Mouse (Mus musculus) embryonic facial prominence, embryonic 15.5 days (tissue): ENCODE measurements at regions not wholly inside any gene's neighbourhood (a gene's known extent, or its start where the extent isn't known, plus 50 kb on each side); places are given as distances from the start of the nearest gene placed in this dataset.
A peak's percentile ranks its signal among the peaks of the same experiment; 100 is the strongest.

Experiments used
- ATAC-seq: fragments of 200-750 bp; cut with Nextera tagmentation; 2 replicates; pipeline ENCODE4 v1.8.0; 2017; ENCODE audit warnings: low read depth, moderate TSS enrichment; ENCODE audit not compliant: insufficient number of reproducible peaks, low FRiP score, low TSS enrichment
- H3K27ac ChIP-seq: fragments of 300-500 bp; sonication (generic); replicated peaks from 2 replicates; pipeline ENCODE4 v1.5.1; 2015; ENCODE audit warnings: mild to moderate bottlenecking, inconsistent platforms
- H3K27me3 ChIP-seq: fragments of 300-500 bp; sonication (generic); 2 replicates; pipeline ENCODE4 v1.6.1; 2015; ENCODE audit warnings: inconsistent platforms
- H3K36me3 ChIP-seq: fragments of 300-500 bp; sonication (generic); 2 replicates; pipeline ENCODE4 v1.6.1; 2015; ENCODE audit warnings: mild to moderate bottlenecking, inconsistent platforms
- H3K4me1 ChIP-seq: fragments of 300-500 bp; sonication (generic); 2 replicates; pipeline ENCODE4 v1.6.1; 2015; ENCODE audit warnings: inconsistent platforms
- H3K4me2 ChIP-seq: fragments of 300-500 bp; sonication (generic); replicated peaks from 2 replicates; pipeline ENCODE4 v1.6.1; 2015; ENCODE audit warnings: mild to moderate bottlenecking, inconsistent platforms
- H3K4me3 ChIP-seq: fragments of 300-500 bp; sonication (generic); replicated peaks from 2 replicates; pipeline ENCODE4 v1.5.1; 2015; ENCODE audit warnings: mild to moderate bottlenecking, inconsistent platforms
- H3K9ac ChIP-seq: fragments of 300-500 bp; sonication (generic); 2 replicates; pipeline ENCODE4 v1.6.1; 2015; ENCODE audit warnings: inconsistent platforms
- H3K9me3 ChIP-seq: fragments of 300-500 bp; sonication (generic); replicated peaks from 2 replicates; pipeline ENCODE4 v1.6.1; 2016; ENCODE audit warnings: inconsistent platforms
- WGBS: fragments of 180-500 bp; shearing (Covaris S2); methylation state at CpG from one replicate; pipeline ENCODE4 v1.1.7; 2015; 5-methylcytosine and 5-hydroxymethylcytosine counted together

DNA sequence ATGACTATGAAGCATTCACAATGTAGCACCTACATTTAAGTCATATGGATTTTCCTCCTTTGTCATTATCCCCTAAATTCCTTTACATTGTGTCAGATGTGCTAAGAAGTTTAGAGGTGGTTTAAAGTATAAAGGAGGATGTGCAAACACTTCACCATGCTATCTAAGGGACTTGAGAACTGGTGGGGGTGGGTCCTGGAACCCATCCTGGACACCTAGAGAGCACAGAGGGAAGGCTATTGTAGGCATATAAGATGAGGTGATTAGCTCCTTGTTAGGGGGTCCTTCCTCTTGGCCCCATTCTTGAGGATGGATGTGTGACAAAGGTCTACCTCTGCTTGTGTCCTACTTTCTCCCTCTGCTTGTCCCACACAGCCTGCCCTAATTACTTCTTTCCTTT, 213.2 kb downstream of the Stim2 start:
- Histone ChIP-seq H3K9ac (no peak overlapping the region), H3K4me1 (no peaks in the 10 kb centered on the region), H3K27me3 (no peaks in the 10 kb centered on the region), H3K36me3 (no peaks in the 10 kb centered on the region), H3K4me3 (no peak overlapping the region), H3K27ac (no peak overlapping the region), H3K4me2 (no peak overlapping the region), H3K9me3 (no peaks in the 10 kb centered on the region)
- ATAC-seq = no peak

DNA sequence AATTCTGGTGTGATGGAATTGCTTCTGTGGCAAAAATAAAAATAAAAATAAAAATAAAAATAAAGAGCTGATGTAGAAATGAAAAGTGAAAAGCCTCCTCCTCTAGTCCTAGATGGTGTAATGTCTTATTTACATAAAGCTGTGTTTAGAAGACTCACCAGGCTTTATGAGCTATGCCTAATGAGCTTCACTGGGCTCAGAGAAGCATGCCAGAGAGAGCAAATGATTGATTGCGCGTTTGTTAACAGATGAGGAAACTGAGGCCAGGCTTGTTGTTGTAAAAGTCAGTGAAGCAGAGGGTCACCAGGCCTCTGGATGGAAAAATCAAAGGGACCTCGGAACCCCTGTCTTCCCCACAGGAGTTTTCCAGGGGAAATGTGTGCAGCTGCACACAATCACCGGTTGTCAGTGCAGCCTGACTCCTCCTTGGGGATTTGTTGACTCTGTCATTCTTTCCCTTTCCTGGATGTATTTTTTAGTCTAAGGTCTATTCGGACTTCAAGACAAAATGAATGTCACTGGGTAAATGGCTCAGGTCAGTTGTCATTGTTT, 213.8 kb downstream of the Stim2 start:
- Histone ChIP-seq H3K9ac (no peak overlapping the region), H3K36me3 (no peaks in the 10 kb centered on the region), H3K9me3 (no peaks in the 10 kb centered on the region), H3K4me2 (no peak overlapping the region), H3K4me3 (no peak overlapping the region), H3K27ac (no peak overlapping the region), H3K27me3 (no peaks in the 10 kb centered on the region), H3K4me1 (no peaks in the 10 kb centered on the region)
- 59% methylated on average over 5 of the region's 5 CpGs for WGBS
- no peak for ATAC-seq

DNA sequence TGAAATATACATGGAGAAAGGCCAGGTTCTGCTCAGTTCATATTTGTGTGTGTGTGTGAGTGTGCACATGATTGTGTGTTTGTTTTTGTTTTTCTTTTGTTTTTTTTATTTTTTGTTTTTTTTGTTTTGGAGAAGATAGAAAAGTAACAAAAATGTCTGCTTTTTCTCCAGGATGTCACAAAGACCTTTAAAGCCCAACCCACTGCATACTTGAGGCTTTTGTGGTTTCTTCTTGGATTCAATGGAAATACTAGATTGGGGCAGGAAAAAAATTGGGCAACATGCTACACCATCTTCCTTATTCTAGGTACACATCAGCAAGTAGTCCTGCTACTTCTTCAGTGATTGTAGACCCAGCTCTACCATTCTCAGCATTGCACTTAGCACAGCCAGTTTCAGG, 226.7 kb downstream of the Stim2 start:
- H3K4me3 ChIP-seq = no peak overlapping the region
- no peak overlapping the region for H3K27ac ChIP-seq
- no peaks in the 10 kb centered on the region for H3K36me3 ChIP-seq
- H3K27me3 ChIP-seq = no peaks in the 10 kb centered on the region
- H3K4me1 ChIP-seq = no peaks in the 10 kb centered on the region
- H3K4me2 ChIP-seq = no peak overlapping the region
- no peak for ATAC-seq
- no peaks in the 10 kb centered on the region for H3K9me3 ChIP-seq
- no peak overlapping the region for H3K9ac ChIP-seq

DNA sequence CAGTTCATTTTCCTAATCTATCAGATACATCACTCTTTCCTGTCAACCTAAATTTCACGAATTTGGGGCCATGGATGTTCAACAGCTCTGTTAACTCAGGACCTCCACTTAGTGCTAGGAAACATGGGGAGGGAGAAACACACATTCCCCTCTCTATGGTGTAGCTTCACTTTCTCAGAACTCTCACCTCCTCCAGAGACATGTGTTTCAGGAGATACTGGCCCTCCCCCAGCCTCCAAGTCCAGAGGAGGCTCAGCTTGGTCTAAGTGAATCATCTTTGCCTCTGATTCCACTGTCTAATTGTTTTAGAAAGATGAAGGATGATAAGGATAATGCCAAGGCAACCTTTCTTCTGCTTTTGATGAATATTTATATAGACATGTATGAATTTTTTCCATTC, 236.3 kb downstream of the Stim2 start:
- H3K4me3 ChIP-seq = no peak overlapping the region
- no peaks in the 10 kb centered on the region for H3K36me3 ChIP-seq
- H3K27ac ChIP-seq = no peak overlapping the region
- H3K4me2 ChIP-seq = no peak overlapping the region
- ATAC-seq = no peak
- no peaks in the 10 kb centered on the region for H3K4me1 ChIP-seq
- H3K9me3 ChIP-seq = no peaks in the 10 kb centered on the region
- H3K27me3 ChIP-seq = no peaks in the 10 kb centered on the region
- WGBS = 59% methylated on average over 1 of the region's 1 CpGs
- no peak overlapping the region for H3K9ac ChIP-seq

DNA sequence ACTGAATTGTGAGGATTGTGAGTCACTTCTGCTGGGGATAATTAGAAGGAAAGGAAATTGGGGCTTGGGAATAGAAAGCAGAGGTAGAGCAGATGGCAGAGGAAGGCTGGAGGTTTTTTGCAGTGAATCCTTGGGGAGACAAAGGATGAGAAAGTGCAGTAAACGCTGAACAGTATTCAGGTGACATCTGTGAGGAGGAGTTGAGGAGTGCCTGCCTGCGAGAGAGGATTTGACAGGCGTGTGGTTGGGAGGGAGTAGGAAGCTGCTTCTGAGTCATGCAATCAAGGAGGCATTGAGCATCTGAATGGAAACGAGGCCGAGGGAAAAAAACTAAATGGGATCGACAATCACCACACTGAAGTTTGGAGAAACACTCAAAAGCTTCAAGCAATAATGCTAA, 236.9 kb downstream of the Stim2 start:
- no peaks in the 10 kb centered on the region for H3K4me1 ChIP-seq
- H3K4me3 ChIP-seq = no peak overlapping the region
- H3K9me3 ChIP-seq = no peaks in the 10 kb centered on the region
- WGBS = 41% methylated on average over 6 of the region's 6 CpGs
- H3K9ac ChIP-seq = no peak overlapping the region
- H3K4me2 ChIP-seq = no peak overlapping the region
- H3K27ac ChIP-seq = no peak overlapping the region
- ATAC-seq = no peak
- H3K27me3 ChIP-seq = no peaks in the 10 kb centered on the region
- no peaks in the 10 kb centered on the region for H3K36me3 ChIP-seq

DNA sequence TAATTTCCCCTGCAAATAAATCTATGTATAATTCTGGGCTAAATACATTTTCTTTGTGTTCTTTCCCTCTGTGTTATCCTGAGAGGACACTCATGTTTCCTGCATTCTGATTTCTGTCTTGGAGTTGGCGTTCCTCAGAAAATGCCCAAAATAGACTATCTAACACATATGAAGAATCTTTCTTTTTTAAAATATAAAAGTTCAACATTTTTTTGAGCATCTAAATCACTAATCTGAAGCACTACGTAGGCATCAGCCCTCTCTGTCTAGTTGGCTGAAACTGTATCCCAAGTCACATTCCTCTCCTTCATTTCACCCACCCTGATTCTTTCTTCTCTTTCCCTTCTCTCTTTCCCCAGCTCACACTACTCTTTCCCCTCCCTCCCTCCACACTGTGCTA, 238.9 kb downstream of the Stim2 start:
- no peak overlapping the region for H3K9ac ChIP-seq
- 76% methylated on average over 2 of the region's 2 CpGs for WGBS
- H3K36me3 ChIP-seq = no peaks in the 10 kb centered on the region
- no peak overlapping the region for H3K4me3 ChIP-seq
- H3K4me1 ChIP-seq = peaks cover 3% of the 10 kb centered on the region; the same call in 1 of the 2 replicates
- no peaks in the 10 kb centered on the region for H3K9me3 ChIP-seq
- ATAC-seq = no peak
- no peaks in the 10 kb centered on the region for H3K27me3 ChIP-seq
- no peak overlapping the region for H3K27ac ChIP-seq
- no peak overlapping the region for H3K4me2 ChIP-seq

DNA sequence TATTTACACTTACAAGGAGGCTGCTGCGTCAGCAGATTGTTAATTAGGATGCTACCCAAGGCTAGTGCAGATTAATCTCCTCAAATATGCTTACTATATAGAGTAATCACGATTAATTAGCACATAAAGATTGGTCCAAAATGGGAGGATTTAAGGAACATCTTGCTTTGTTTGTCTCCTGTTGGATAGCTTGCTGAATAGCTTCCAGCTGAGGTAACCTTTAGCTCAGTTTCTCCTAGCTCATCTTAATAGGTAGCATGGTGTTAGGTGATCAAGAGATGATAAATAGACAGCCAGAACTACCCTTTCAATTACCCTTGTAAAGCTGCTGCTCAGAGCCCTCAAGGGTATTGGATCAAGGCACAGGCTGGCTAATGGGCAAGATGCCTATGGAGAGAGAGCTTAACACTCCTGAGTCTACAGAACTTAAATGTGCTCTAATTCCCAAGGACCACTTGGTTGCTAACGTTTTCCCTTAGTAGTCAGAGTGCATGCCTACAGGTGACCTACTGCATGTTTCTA, 240.4 kb downstream of the Stim2 start:
- no peak for ATAC-seq
- Histone ChIP-seq H3K4me3 (no peak overlapping the region), H3K36me3 (no peaks in the 10 kb centered on the region), H3K9me3 (no peaks in the 10 kb centered on the region), H3K27me3 (no peaks in the 10 kb centered on the region), H3K27ac (no peak overlapping the region), H3K4me1 (peaks cover 3% of the 10 kb centered on the region; the same call in 1 of the 2 replicates), H3K4me2 (no peak overlapping the region), H3K9ac (no peak overlapping the region)
- WGBS = 74% methylated on average over 3 of the region's 3 CpGs

DNA sequence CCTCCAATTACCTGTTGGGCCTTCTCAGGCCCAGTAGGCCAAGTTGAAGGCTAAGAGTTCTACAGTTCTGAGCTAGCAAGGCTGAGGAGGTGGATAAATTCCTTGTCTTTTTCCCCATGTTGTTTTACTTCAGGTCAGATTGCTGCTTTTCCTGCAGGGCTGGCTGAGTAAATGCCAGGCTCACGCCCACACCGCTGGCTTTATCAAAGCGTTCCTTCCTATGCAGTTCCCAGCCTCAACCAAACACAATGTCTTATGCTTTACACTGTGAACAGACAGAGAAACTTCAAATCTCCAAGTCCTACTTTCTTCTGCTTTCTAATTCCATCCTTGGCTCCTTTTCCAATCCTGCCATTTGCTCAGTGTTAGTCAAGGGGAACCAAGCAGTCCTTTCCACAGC, 241.3 kb downstream of the Stim2 start:
- no peak for ATAC-seq
- no peaks in the 10 kb centered on the region for H3K36me3 ChIP-seq
- 83% methylated on average over 3 of the region's 3 CpGs for WGBS
- H3K27ac ChIP-seq = no peak overlapping the region
- H3K4me3 ChIP-seq = no peak overlapping the region
- H3K4me2 ChIP-seq = no peak overlapping the region
- H3K4me1 ChIP-seq = peaks cover 3% of the 10 kb centered on the region; the same call in 1 of the 2 replicates
- H3K9me3 ChIP-seq = no peaks in the 10 kb centered on the region
- H3K27me3 ChIP-seq = no peaks in the 10 kb centered on the region
- no peak overlapping the region for H3K9ac ChIP-seq

DNA sequence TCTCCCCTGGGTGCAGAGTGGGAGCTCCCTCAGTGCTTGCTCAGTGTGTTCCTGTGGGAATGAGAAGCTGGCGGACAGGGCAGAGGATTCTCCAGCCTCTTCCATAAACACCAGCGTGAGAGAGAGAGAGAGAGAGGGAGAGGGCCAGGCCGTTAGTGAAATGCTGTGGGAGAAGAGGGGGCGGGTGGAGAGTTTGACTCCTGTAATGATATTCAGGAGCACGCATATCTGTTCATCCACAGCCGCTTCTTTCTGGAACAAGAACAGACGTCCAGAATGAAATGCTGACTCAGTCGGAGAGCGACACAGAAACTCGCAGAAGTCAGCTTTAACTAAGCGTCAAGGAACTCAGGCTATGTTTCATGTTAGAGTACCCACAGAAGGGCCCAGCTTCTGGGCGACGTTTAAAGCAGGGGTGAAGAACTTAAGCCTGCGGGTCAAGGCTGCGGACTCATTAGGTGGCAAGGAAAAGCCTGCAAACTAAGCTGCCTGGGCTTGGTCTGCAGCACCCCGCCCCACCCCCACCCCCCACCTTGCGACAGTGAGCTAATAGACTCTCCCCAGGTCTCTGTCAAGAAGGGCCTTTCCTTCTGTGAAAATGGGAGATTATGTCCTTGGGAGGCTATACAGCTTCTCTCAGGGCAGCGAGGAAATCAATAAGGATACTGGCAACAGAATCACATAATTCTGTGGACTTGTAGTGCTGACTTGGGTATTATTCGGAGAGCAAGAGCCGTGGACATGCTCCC, 243.0 kb downstream of the Stim2 start:
- 32% methylated on average over 20 of the region's 20 CpGs for WGBS
- Histone ChIP-seq H3K27me3 (no peaks in the 10 kb centered on the region), H3K4me2 (peak overlapping the region; percentile 18; the same call in 1 of the 2 replicates), H3K9ac (no peak overlapping the region), H3K9me3 (no peaks in the 10 kb centered on the region), H3K4me3 (no peak overlapping the region), H3K36me3 (no peaks in the 10 kb centered on the region), H3K4me1 (peaks cover 3% of the 10 kb centered on the region; the same call in 1 of the 2 replicates), H3K27ac (no peak overlapping the region)
- no peak for ATAC-seq

DNA sequence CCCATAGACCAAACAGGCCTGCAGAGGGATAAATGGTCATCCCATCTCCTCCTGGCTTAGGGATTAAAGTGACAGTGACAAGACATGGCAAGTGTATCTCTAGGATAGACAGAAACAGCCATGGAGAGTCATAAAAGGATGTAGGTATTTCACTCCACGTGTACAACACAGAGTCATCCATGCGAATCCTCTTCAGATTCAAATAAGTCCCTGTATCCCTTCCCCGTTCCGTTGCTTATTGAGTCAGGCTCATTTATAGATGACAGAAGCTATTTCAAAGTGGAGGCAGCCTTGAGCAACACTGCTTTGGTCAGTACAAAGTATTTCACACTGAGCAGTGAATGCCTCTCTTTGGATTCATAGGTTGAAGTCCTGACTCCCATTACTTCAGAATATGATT, 243.8 kb downstream of the Stim2 start:
- 83% methylated on average over 4 of the region's 4 CpGs for WGBS
- Histone ChIP-seq H3K4me2 (no peak overlapping the region), H3K27me3 (no peaks in the 10 kb centered on the region), H3K9ac (no peak overlapping the region), H3K9me3 (no peaks in the 10 kb centered on the region), H3K27ac (no peak overlapping the region), H3K4me3 (no peak overlapping the region), H3K4me1 (peaks cover 3% of the 10 kb centered on the region; the same call in 1 of the 2 replicates), H3K36me3 (no peaks in the 10 kb centered on the region)
- ATAC-seq = no peak

DNA sequence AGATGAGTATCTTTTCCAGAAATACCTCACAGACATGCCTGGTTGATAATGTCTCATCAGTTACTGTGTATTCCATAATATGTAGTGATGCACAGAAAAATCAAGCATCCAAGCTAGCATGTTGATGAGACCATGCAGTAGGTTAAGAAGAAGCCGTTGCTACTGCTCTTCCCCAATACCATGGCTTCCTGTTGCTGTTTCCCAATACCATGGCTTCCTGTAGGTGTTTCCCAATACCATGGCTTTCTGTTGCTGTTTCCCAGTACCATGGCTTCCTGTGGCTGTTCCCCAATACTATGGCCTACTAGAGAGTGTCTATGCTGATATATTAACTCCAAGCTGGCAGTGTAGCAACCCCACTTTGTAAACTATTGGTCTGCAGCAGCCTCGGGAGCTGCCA, 253.7 kb downstream of the Stim2 start:
- no peak for ATAC-seq

DNA sequence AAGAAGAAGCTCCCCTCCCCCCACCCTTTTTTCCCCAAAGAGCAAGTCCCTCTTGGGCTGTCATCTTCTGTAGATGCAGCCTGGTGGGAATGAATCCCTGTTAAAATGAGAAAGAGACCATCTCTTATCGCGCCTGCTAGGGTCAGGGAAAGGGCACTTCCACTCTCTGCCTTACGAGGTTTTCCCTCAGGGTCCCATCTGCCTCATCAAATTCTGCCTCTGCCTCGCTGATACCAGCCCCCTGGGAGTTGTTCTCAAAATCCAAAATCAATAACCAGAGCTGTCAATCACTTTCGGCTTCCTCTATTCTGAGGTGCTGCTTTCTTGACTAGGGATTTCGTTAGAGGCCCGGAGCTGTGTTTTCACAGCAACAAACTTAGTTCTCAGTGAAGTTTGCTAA, 255.7 kb downstream of the Stim2 start:
- Histone ChIP-seq H3K36me3 (no peaks in the 10 kb centered on the region), H3K4me3 (no peak overlapping the region), H3K27ac (no peak overlapping the region), H3K4me2 (no peak overlapping the region), H3K27me3 (no peaks in the 10 kb centered on the region), H3K4me1 (no peaks in the 10 kb centered on the region), H3K9me3 (no peaks in the 10 kb centered on the region), H3K9ac (no peak overlapping the region)
- ATAC-seq = no peak
- WGBS = 55% methylated on average over 7 of the region's 7 CpGs

More for the DNA sequence above, 253.7 kb downstream of the Stim2 start:
- Histone ChIP-seq H3K36me3 (no peaks in the 10 kb centered on the region), H3K4me3 (no peak overlapping the region), H3K9me3 (no peaks in the 10 kb centered on the region), H3K4me2 (no peak overlapping the region), H3K27ac (no peak overlapping the region), H3K4me1 (no peaks in the 10 kb centered on the region), H3K9ac (no peak overlapping the region), H3K27me3 (no peaks in the 10 kb centered on the region)
- 78% methylated on average over 2 of the region's 2 CpGs for WGBS
